Mouse (Mus musculus): Measurements from ENCODE around the gene Rab3a. TPM values are rescaled to one million over a fixed set of nuclear protein-coding genes. Genes with fewer than 3 reads are reported as not detected.
A peak's percentile ranks its signal among the peaks of the same experiment; 100 is the strongest.

The Rab3a gene
- 14.4 TPM for polyA plus RNA-seq (2012; fragmentation: generic; extraction: Trizol)
- long read RNA-seq, experiment 1, transcript Rab3a-201 (5 exons, 1,363 nt): major isoform, 7 of 11 reads
- long read RNA-seq, experiment 1, partial matches to known transcripts: 1 of 11 reads
- long read RNA-seq, experiment 1, other reads (novel, unspliced or antisense): 3 of 11 reads
- long read RNA-seq, experiment 2, partial matches to known transcripts: 0 of 6 reads
- long read RNA-seq, experiment 2, other reads (novel, unspliced or antisense): 4 of 6 reads

- Histone ChIP-seq H3K79me3 (ENCODE audit: low read depth) (no peaks in the 10 kb centered on the region), H3ac (ENCODE audit: control insufficient read depth, insufficient read length, low read depth) (peak within 1 kb of the TSS; percentile 61), H3K4me3 (ENCODE audit: insufficient read depth, poor library complexity, severe bottlenecking) (peak within 1 kb of the TSS; percentile 49), H3K36me3 (ENCODE audit: control insufficient read depth, insufficient read depth) (peaks cover 10% of the 10 kb centered on the region), H3K79me2 (ENCODE audit: control insufficient read depth, insufficient read depth) (peaks cover 1% of the 10 kb centered on the region), H3K27me3 (ENCODE audit: control insufficient read depth, insufficient read depth, insufficient read length) (no peaks in the 10 kb centered on the region)
- TF ChIP-seq CTCF (IDR thresholded peaks at IDR 0.05; ENCODE audit: control insufficient read depth, insufficient read depth, insufficient read length): no peak
- no peak for TF ChIP-seq MYOD1 (IDR thresholded peaks at IDR 0.05; ENCODE audit: control insufficient read depth, insufficient read length, low read depth)
- no peak for TF ChIP-seq USF1 (IDR thresholded peaks at IDR 0.05; ENCODE audit: low read depth)
- TF ChIP-seq MAX (IDR thresholded peaks at IDR 0.05): no peak
- no peak for TF ChIP-seq FOSL1 (IDR thresholded peaks at IDR 0.05; ENCODE audit: insufficient read depth, low read length, poor library complexity, severe bottlenecking)
- TF ChIP-seq MYOG (IDR thresholded peaks at IDR 0.05; ENCODE audit: control insufficient read depth, extremely low read depth, insufficient read length): no peak
- TF ChIP-seq CEBPB (IDR thresholded peaks at IDR 0.05; ENCODE audit: low read depth): no peak
Measured at GRCm38 (mm10) chr8:70754043-70754870, at the start of gene Rab3a. Rab3a (plus strand) TSS chr8:70754679.

GRCm38 (mm10) chr8:70708281-70708680, 46.2 kb upstream of the Rab3a start:
- Histone ChIP-seq H3K4me3 (ENCODE audit: insufficient read depth, poor library complexity, severe bottlenecking) (no peak overlapping the region), H3ac (ENCODE audit: control insufficient read depth, insufficient read length, low read depth) (no peak overlapping the region), H3K79me2 (ENCODE audit: control insufficient read depth, insufficient read depth) (no peaks in the 10 kb centered on the region), H3K79me3 (ENCODE audit: low read depth) (no peaks in the 10 kb centered on the region), H3K27me3 (ENCODE audit: control insufficient read depth, insufficient read depth, insufficient read length) (no peaks in the 10 kb centered on the region), H3K36me3 (ENCODE audit: control insufficient read depth, insufficient read depth) (no peaks in the 10 kb centered on the region)
- TF ChIP-seq FOSL1 (IDR thresholded peaks at IDR 0.05; ENCODE audit: insufficient read depth, low read length, poor library complexity, severe bottlenecking): no peak
- no peak for TF ChIP-seq MYOD1 (IDR thresholded peaks at IDR 0.05; ENCODE audit: control insufficient read depth, insufficient read length, low read depth)
- TF ChIP-seq MYOG (IDR thresholded peaks at IDR 0.05; ENCODE audit: control insufficient read depth, extremely low read depth, insufficient read length): no peak
- TF ChIP-seq USF1 (IDR thresholded peaks at IDR 0.05; ENCODE audit: low read depth): no peak
- TF ChIP-seq MAX (IDR thresholded peaks at IDR 0.05): no peak
- TF ChIP-seq CTCF (IDR thresholded peaks at IDR 0.05; ENCODE audit: control insufficient read depth, insufficient read depth, insufficient read length): no peak
- no peak for TF ChIP-seq CEBPB (IDR thresholded peaks at IDR 0.05; ENCODE audit: low read depth)

GRCm38 (mm10) chr8:70709794-70710193, 44.7 kb upstream of the Rab3a start:
- Histone ChIP-seq H3K79me3 (ENCODE audit: low read depth) (no peaks in the 10 kb centered on the region), H3K4me3 (ENCODE audit: insufficient read depth, poor library complexity, severe bottlenecking) (no peak overlapping the region), H3K36me3 (ENCODE audit: control insufficient read depth, insufficient read depth) (no peaks in the 10 kb centered on the region), H3K79me2 (ENCODE audit: control insufficient read depth, insufficient read depth) (no peaks in the 10 kb centered on the region), H3ac (ENCODE audit: control insufficient read depth, insufficient read length, low read depth) (no peak overlapping the region), H3K27me3 (ENCODE audit: control insufficient read depth, insufficient read depth, insufficient read length) (no peaks in the 10 kb centered on the region)
- no peak for TF ChIP-seq CTCF (IDR thresholded peaks at IDR 0.05; ENCODE audit: control insufficient read depth, insufficient read depth, insufficient read length)
- TF ChIP-seq MYOD1 (IDR thresholded peaks at IDR 0.05; ENCODE audit: control insufficient read depth, insufficient read length, low read depth): no peak

GRCm38 (mm10) chr8:70710296-70710695, 44.2 kb upstream of the Rab3a start:
- Histone ChIP-seq H3K36me3 (ENCODE audit: control insufficient read depth, insufficient read depth) (no peaks in the 10 kb centered on the region), H3K79me2 (ENCODE audit: control insufficient read depth, insufficient read depth) (no peaks in the 10 kb centered on the region), H3K4me3 (ENCODE audit: insufficient read depth, poor library complexity, severe bottlenecking) (no peak overlapping the region), H3K27me3 (ENCODE audit: control insufficient read depth, insufficient read depth, insufficient read length) (no peaks in the 10 kb centered on the region), H3ac (ENCODE audit: control insufficient read depth, insufficient read length, low read depth) (no peak overlapping the region), H3K79me3 (ENCODE audit: low read depth) (no peaks in the 10 kb centered on the region)
- TF ChIP-seq MYOD1 (IDR thresholded peaks at IDR 0.05; ENCODE audit: control insufficient read depth, insufficient read length, low read depth) (no peak), CEBPB (IDR thresholded peaks at IDR 0.05; ENCODE audit: low read depth) (no peak)

- no peak overlapping the region for H3ac ChIP-seq (ENCODE audit: control insufficient read depth, insufficient read length, low read depth)
- no peaks in the 10 kb centered on the region for H3K36me3 ChIP-seq (ENCODE audit: control insufficient read depth, insufficient read depth)
- no peak overlapping the region for H3K4me3 ChIP-seq (ENCODE audit: insufficient read depth, poor library complexity, severe bottlenecking)
- no peaks in the 10 kb centered on the region for H3K79me3 ChIP-seq (ENCODE audit: low read depth)
- TF ChIP-seq CTCF (IDR thresholded peaks at IDR 0.05; ENCODE audit: control insufficient read depth, insufficient read depth, insufficient read length): no peak
- TF ChIP-seq MAX (IDR thresholded peaks at IDR 0.05): no peak
- TF ChIP-seq FOSL1 (IDR thresholded peaks at IDR 0.05; ENCODE audit: insufficient read depth, low read length, poor library complexity, severe bottlenecking): no peak
- TF ChIP-seq MYOG (IDR thresholded peaks at IDR 0.05; ENCODE audit: control insufficient read depth, extremely low read depth, insufficient read length): no peak
- no peak for TF ChIP-seq CEBPB (IDR thresholded peaks at IDR 0.05; ENCODE audit: low read depth)
- no peak for TF ChIP-seq USF1 (IDR thresholded peaks at IDR 0.05; ENCODE audit: low read depth)
- TF ChIP-seq MYOD1 (IDR thresholded peaks at IDR 0.05; ENCODE audit: control insufficient read depth, insufficient read length, low read depth): no peak
- no peaks in the 10 kb centered on the region for H3K79me2 ChIP-seq (ENCODE audit: control insufficient read depth, insufficient read depth)
- H3K27me3 ChIP-seq (ENCODE audit: control insufficient read depth, insufficient read depth, insufficient read length): no peaks in the 10 kb centered on the region
Measured at GRCm38 (mm10) chr8:70711041-70711440, 43.4 kb upstream of the Rab3a start.

Data from C2C12 (cell line).